Mouse (Mus musculus) cerebellum, adult 18-20 months (tissue): ENCODE data around the gene Mrpl57.

Experiments
- DNase-seq, 2 experiments: peaks; one replicate each; pipeline ENCODE4 v3.0.0; 2021

Gene Mrpl57

DNA sequence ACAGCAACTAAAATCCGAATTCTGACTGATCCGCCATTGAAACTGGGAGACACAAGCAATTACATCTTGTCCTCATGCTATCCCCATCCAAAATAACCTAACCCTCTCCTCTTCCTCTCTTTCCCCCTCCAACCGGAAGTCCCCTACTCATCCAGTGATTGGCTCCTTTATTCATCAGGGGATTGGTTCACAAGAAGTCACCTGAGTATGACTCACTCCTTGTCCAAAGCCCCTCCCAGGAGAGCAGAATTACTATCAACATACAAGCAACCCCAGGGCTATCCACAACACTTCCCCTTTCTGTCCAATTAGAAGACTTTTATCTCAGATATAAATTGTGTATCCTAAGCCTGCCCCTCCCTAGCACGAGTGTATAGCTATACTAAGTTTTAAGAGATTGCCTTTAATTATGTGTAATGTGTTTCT lies 36.0 kb downstream of the Mrpl57 start:
- DNase-seq = no peak

DNA sequence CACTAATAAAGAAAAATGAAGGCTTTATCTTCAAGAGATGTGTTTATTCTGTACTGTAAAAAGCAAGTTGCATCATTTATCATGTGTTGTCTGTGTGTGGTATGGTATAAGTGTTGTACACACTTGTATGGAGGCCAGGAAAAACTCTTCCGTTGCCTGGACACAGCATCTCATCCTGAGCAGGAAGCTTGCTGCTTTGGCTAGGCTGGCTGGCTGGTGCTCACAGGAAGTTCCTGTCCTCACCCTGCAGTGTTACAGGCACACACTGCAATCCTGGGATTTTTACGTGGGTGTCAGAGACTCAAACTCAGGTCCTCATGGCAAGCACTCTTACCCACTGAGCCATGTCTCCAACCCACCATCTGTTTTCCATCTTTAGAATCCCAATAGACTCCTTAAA lies 37.1 kb downstream of the Mrpl57 start:
- DNase-seq = no peak

GRCm38 (mm10) chr14:57865256-57865655 lies 39.2 kb downstream of the Mrpl57 start:
- DNase-seq = no peak

DNA sequence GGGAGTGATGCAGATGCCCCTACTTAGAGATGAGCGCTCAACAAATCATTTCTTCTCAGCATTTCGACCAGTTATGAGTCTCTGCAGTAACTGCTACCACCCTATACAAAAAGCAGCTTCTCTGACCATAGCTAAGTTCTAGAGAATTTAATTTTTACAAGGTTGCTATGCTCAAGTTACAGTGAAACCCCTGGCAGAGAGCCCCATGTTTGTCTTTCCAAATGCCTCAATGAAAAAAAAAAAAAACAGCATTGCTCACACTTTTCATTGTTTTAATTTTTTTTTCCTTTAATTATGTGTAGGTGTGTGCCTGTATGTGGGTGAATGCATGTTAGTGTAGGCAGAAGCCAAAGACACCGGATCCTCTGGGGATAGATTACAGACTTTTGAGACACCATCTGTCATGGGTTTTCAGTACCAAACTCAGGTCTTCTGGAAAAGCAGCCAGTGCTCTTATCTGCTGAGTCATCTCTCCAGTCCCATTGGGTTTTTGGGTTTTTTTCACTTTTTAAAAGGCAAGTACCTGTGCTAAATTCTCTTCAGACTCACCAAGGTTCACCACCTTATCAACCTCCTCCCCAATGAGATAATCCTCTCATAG lies 40.7 kb downstream of the Mrpl57 start:
- DNase-seq = peak; percentile 31 to 47

GRCm38 (mm10) chr14:57877921-57878320 lies 51.9 kb downstream of the Mrpl57 start:
- no peak for DNase-seq
